Mouse (Mus musculus) lung, postnatal 0 days (tissue): ENCODE measurements around the gene Gpr182.

ENCODE experiments used
- CTCF ChIP-seq: IDR thresholded peaks from 2 replicates; pipeline ENCODE4 v1.5.1; 2016; ENCODE audit warnings: antibody characterized with exemption, mild to moderate bottlenecking
- EP300 ChIP-seq: IDR thresholded peaks from 2 replicates; pipeline ENCODE4 v1.6.1; 2016; ENCODE audit warnings: antibody characterized with exemption, mild to moderate bottlenecking, control low read depth

DNA sequence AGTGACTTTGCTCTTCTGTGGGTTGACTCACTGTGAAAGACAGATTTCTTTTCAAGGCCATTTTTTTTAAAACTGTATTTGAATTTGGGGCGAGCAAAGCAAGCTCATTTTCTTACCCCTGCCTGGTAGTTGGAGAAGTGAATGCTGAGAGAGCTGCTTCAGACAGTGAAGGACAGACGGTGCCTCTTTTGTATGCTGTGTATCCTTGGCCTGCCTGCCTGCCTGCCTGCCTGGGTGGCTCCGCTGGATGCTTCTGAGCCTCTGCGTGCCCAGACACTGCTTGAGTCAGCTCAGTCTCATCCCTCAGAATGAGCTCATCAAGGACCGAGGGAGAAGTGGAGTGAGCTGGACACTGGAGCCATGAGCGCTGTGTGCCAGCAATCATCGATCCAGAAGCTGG, 52.6 kb downstream of the Gpr182 start:
- TF ChIP-seq CTCF = no peak
- TF ChIP-seq EP300 = no peak
